Mouse (Mus musculus) lung, adult 2 months (tissue): ENCODE measurements around the gene Rhod.

Experiments
- CTCF ChIP-seq: fragments of 200-500 bp; IDR thresholded peaks from 2 replicates; pipeline ENCODE4 v1.5.1; 2011; ENCODE audit warnings: mild to moderate bottlenecking, low read length, control low read depth; ENCODE audit not compliant: insufficient read depth
- POLR2A ChIP-seq: fragments of 200-500 bp; IDR thresholded peaks from 2 replicates; pipeline ENCODE4 v1.6.1; 2011; ENCODE audit warnings: low read depth, mild to moderate bottlenecking, control low read depth, low read length, borderline replicate concordance; ENCODE audit errors: extremely low read depth

- TF ChIP-seq CTCF (no peak), POLR2A (no peak)
These were observed 42.9 kb downstream of the Rhod start for GRCm38 (mm10) chr19:4396081-4396997.
